Mouse (Mus musculus) cortical plate, adult 2 months (tissue): ENCODE data around the gene Pvalb.

Source experiments
- CTCF ChIP-seq: fragments of 200-500 bp; IDR thresholded peaks from 2 replicates; pipeline ENCODE4 v1.5.1; 2011; ENCODE audit warnings: mild to moderate bottlenecking, control low read depth, low read length; ENCODE audit not compliant: insufficient read depth; ENCODE audit errors: extremely low read depth
- POLR2A ChIP-seq: fragments of 200-500 bp; IDR thresholded peaks from 2 replicates; pipeline ENCODE4 v1.6.1; 2011; ENCODE audit warnings: mild to moderate bottlenecking, low read length, control low read depth; ENCODE audit not compliant: insufficient read depth; ENCODE audit errors: extremely low read depth

GRCm38 (mm10) chr15:78161946-78162345, 44.3 kb downstream of the Pvalb start:
- TF ChIP-seq CTCF (no peak), POLR2A (no peak)
